Mouse (Mus musculus): Measurements from ENCODE around the gene Scaf1.
A peak's percentile ranks its signal among the peaks of the same experiment; 100 is the strongest.
"Not testable (repeated sequence)": the region's sequence is repeated elsewhere in the genome, so short reads cannot be mapped to it uniquely, and the experiment has no call there.

Scaf1 gene

DNA sequence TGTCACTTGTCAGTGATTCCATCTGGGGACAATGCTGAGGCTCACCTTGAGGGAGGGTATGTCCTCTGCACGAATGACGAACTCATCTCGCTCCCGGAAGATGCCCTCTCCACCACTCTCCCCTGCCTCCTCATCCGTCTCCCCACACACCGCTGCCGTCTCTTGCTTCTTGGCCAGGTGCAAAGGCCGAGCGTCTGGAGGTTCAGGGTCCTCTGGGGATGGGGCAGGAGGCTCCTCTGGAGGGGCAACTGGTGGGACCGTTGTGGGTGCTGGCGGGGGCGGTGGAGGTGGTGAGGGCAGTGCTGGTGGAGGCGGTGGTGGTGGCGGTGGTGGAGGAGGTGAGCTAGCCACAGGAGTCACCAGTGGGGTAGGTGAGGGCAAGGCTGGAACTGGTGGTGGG is 27.1 kb upstream of the Scaf1 start:
- DNase-seq, result no peak

DNA sequence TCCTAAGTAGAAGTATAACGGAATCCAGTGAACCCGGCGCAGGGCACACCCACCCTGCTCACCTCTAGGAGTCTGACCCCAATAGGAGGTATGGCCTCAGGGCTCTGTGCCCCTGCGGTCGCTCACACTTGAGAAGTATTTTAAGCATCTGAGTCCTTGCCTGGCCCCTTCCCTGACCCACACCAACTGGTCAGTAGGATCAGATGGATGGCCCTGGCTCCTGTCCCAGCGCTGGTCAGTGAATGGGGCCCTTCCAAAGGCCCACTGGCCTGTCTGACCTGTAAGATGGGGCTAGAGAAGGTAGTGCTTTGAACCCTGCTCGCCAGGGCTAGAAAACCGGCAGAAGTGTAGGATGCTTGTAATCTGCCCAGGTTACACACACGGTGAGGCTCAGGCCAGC is 24.7 kb upstream of the Scaf1 start:
- DNase-seq, result no peak

DNA sequence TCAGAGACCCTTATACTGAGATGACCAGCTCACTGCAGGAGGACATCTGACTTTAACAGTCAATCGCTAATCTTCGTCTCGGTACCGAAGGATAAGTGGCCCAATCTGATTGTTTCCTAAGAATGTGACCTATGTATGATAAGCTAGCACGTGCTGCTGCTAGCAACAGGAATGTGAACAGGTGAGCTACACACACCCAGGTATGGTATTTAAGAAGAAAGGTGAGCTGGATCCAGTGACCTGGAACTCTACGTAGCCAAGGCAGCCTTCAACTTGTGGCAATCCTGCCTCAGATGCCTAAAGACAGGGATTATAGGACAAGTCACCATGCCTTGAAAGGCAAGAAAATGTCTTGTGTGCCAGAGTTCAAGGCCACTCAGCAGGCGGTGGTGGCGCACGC is 22.2 kb upstream of the Scaf1 start:
- no peak for DNase-seq

DNA sequence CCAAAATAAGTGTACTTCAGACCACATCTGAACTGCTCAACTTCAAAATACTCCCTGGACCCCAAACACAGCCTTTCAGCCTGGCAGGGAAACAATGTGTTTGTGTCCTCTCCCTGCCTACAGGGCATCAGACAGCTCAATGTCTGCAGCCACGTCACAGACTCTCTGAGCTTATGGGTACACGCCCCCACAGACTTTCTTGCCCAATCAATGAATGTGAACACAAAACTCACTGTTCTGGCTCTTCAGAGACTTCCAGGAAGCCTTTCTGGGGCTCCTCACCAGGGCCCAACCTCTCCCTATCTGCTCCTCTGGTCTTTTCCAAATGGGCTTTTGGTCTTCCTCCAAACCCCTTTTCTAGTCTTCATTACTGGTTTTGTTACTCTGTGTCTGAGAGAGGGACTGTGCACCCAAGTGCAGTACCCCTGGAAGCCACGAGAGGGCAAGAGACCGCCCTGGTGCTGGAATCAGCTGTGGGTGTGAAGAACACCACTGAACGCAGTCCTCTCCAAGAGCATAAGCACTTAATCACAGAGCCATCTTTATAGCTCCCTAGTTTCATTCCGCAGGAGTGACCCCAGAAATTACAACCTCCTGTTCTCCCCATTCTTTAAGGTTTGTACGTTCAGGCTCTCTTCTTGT is 21.7 kb upstream of the Scaf1 start:
- peak; percentile 73 for DNase-seq

DNA sequence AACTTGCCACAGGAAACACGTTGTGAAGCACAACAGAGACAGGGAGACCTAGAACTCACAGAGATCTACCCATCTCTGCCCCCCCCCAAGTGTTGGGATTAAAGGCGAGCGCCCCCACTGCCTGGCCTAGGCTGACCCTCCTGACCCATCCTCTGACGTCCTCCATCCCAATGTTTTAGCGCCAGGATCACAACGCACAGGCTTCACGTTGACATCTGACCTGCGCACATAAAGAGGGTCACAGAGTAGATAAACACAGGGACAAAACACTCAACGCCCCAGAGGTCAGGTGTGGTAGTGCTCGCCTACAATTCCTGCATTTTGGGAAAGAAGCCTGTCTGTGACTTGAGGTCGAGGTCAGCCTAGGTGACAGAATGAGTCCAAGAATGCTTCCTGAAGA is 20.5 kb upstream of the Scaf1 start:
- no peak for DNase-seq

DNA sequence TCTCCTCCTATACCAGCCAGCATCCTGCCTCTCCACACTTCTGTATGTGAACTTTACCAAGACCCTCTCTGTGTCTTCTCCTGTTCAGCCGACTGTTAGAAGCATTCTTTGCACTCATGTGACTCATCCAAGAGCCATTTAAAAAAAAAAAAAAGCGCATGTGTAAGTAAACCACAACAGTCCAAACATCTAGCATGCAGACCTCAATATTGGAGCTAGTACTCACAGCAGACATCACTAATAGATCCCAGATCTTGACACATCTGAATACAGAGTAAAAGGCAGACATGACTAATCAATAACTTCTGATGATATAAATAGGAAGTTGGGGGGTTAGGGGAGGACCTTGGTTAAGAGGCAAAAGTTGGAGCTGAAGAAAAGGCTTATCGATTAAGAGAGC is 19.5 kb upstream of the Scaf1 start:
- no peak for DNase-seq

DNA sequence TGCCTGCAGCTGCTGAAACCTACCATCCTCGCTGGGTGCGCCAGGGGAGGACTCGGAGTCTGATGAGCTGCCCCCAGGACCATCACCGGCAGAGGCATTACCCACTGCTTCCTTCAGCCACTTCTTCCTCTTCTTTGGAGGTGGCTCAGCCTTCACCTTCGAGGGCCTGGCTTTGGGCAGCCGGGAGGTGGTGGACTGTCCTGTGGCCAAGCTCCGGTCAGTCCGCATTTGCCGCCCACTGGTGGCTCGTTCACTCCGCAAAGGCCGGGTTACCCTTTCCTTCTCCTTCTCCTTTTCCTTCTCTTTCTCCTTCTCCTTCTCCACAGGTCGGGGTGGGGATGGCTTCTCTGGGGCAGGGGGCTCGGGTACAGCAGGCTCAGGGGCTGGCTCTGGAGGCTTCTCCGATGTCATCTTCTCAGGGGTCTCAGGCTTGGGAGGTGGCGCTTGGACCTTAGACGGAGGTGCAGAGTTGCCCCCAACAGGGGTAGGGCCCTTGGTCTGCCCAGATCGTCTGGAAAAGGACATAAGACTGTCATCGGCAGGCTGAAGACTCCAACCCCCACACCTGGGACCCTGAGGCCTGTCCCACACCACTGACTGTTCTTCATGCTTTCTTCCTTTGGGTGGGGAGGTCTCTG is 17.7 kb upstream of the Scaf1 start:
- DNase-seq, result no peak

DNA sequence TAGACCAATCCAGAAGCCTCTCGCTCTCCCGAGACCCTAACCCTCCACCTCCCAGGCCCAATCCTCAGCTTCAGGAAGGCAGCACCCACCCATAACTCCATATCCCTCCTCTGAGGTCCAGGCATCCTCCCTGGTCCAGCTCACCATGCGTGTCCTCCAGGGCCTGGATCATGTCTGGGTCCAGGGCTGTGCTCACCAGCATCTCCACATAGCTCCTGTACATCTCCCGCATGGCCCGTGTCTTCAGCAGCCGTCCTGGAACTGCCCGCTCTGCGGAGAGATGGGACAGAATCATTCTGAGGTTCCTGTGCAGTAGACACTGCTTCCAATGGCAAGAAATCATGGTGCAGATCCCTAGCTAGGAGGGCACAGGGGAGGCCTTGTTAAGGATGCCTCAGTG is 14.7 kb upstream of the Scaf1 start:
- DNase-seq, result no peak

DNA sequence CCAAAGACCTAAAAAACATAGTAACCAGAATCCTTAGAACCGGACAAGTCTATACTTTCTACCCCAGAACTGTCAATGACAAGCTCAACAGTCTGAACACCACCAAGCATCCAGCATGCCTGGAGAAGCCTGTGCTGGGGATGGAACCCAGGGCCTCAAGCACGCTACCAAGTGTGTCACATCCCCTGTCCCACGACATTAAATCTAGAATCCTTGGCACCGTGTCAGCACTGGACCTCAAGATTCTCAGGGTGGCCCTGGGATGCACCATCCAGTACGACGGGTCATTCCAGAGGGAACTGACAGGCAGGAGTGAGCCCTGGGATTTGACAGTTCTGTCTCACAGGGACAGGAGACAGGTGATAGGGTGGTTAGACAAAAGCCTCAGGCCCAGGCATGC is 13.8 kb upstream of the Scaf1 start:
- no peak for DNase-seq

DNA sequence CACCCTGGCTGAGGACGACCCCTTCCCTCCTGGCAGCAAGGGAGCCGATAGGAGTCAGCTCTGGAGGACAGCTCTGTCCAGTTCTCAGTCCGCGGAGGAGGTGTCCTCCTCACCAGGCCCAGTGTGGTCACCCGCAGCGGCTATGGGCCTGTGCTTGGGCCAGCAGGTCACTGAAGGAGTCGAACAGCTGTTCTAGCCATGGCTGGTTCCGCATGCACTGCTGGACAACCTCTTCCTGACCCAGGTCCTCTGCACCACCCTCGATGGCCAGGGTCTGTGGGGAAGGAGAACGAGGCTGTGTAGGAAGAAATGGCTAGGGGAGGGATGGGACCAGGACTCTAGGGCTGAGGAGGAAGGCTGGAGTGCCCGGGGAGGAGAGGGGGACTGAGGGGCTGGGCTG is 12.2 kb upstream of the Scaf1 start:
- DNase-seq, result no peak

DNA sequence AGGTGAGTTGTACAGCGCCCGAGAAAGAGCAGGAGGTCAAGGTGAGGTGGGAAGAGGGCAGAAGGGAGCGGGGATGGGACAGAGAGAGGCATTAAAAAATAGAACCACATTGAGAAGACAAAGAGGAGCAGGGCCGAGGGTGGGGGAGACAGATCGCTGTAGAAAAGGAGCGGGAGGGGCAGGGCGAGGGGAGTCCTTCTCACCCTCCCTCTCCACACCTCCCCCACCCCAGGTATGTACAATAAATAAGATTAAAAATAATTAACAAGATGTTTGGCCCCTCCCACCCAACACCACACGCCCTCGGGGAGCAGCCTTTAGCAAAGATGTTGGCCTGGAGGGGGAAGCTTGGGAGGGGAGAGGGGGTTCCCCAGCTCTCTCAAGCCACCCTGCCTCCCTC is 11.6 kb upstream of the Scaf1 start:
- no peak for DNase-seq

DNA sequence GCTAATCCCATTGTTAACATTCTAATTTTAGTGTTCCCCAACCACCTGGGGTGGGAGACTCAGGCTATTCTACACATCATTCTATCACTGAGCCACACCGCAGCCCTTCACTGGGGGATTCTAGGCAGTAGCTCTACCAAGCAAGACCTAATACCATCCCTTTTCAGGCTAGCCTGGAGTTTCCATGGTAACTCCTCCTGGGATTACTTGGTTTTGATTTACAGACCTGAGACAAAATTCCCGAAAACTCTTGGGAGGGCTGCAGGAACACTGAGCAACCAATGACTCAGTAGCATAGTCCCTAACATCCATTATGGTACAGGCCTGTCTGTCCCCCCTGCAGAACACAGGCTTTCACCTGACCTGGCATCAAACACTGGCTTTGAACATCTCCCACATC is 10.1 kb upstream of the Scaf1 start:
- DNase-seq, result no peak

DNA sequence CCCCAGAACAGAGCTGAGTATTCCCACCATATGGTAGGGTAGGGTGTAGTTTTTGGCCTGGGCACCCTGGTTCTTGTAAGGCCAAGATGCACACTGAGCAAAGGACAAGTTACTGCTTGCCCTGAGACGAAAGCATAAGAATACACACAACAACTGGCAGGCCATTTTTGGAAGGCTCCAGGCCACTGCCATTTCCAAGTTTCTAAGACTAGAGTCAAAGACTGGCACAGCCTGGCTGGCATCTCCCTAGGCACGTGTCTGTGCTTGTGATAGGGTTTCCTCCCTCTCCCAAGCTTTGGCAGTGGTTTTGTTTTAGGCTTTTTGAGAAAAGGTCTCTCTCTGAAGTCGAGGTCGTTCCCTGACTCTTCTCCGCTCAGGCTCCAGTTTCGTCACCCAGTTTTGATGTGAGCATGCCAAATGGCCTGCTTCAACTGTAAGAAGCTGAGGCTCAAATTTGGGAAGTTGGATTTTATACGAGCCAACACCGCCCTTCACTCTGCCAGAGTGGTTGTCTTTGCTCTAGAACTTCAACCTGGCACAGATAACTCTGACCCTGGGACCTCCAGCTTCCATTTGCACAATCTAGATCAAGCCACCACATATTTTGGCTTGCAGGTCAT is 9.5 kb upstream of the Scaf1 start:
- DNase-seq, result no peak

DNA sequence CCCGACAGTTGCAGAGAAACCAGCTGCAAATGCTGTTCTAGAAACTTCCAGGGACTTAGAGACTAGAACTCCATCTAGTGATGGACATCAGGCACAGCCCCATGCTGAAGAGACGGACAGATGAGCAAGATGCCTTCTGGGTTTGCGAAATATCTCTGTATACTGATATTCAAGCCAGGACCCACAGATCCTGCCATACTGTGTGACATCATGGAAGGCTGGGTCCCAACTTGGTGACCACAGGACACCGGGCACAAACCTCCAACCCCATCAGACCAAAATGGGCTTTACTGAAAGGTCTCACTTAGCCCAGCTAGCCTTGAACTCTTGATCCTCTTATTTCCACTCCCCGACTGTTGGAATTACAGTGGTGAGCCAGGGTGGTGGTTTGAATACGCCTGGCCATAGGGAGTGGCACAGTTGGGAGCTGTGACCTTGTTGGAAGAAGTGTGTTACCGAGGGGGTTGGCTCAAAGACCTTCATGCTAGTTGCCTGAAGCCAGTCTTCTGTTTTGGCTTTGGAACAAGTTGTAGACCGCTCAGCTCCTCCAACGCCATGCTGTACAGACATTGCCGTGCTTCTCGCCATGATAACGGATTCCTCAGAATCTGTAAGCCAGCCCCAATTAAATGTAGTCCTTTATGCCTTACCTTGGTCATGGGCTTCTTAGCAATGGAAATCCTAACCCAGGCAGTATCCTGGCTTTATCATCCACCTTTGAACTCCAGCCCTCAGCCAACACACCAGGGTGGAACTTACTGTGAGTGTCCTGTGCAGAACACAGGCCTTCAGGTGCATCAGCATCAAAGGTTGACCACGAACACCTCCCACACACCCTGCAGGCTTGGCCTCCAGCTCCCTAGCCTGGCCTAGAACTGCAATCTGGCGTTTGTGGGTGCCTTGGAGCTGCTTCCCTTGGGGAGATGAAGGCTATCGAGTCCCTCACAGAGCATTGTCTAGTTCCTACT is 8.4 kb upstream of the Scaf1 start:
- no peak for DNase-seq

DNA sequence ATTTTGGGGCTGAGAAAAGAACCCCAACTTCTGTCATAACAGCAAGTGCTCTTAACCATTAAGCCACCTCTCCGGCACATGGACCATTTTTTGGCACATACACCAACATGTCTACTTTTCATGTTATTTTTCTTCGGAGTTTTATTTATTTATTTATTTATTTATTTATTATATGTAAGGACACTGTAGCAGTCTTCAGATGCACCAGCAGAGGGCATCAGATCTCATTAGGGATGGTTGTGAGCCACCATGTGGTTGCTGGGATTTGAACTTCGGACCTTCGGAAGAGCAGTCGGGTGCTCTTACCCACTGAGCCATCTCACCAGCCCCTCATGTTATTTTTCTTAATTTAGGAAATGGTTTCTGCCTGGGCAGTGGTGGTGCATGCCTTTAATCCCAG is 7.5 kb upstream of the Scaf1 start:
- not testable (repeated sequence) for DNase-seq

DNA sequence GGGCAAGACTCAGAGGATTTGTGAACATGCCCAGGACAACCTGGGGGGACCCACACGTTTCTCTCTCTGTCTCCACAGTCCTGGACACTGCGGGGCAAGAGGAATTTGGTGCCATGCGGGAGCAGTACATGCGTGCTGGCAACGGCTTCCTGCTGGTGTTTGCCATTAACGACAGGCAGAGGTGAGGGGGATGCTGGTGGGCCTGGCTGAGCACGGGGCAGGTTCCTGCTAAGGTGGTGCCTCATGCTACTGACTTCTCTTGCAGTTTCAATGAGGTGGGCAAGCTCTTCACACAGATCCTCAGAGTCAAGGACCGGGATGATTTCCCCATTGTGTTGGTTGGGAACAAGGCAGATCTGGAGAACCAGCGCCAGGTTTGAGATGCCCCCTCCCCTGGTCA is 4.1 kb upstream of the Scaf1 start:
- no peak for DNase-seq

DNA sequence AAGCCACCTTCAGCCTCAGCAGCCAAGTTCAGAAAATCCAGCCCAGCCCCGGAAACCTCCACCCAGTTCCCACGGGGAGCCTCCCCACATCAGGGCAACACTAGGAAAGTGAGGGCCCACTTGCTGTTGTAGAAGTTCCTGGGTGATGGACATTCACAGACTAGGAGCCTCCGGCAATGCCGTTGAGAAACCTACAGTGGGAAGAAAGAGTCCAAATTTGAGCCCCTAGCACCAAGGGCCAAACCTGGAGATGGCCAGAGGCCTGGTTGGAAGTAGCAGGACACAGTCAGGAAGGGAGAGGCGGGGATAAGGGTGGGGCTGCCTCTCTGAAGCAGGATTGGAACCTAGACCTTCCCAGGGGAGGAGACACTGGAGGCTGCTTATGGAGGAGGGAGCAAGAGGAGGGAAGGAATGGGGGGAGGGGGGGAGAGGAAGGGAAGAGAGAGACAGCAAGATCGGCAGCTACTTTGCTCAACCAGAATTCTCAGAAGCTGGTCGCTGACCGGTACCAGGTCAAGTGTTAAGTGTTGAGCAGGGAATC is 2.9 kb upstream of the Scaf1 start:
- peak; percentile 72 for DNase-seq

DNA sequence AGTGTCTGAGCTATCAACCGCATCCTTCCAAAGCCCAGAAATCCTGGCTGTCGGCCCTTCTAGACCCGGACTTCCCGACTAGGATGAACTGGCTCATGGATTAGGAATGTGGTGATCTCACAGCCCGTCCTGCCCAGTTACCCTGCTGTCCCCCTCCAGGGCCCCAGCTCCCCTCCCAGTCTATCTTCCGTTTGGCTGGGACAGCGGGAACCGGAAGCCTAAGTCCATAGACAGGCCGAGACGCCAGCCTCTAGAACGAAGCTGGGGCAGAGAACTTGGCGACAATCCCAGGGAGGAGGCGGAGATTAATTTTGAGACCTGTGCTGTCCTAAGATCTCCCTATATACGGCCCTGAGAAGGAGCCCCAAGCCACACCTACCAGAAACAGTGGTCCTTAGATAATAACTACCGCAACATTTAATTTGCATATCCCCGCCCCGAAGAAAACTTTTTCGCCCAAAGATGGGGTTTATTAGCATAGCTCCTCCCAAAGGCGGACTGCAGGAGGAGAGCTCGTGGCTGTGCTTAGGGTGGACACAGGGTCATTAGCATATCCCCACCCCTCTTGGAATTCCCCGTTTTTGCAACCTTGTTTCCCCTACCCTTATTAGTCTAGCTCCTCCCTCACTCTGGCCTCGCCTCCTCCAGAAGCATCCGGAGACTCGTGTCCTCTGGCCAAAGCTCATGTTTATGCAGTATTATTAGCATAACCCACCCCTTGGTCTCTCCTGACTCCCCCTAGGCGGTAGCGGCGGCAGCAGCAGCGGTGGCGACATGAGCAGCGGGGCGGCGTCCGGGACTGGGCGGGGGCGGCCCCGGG is 1.3 kb upstream of the Scaf1 start, which contains the start of gene Rras:
Gene Rras, plus strand, starts transcription at position 720 of the 820 bp plus-strand sequence.
- DNase-seq, result peak; percentile 99

DNA sequence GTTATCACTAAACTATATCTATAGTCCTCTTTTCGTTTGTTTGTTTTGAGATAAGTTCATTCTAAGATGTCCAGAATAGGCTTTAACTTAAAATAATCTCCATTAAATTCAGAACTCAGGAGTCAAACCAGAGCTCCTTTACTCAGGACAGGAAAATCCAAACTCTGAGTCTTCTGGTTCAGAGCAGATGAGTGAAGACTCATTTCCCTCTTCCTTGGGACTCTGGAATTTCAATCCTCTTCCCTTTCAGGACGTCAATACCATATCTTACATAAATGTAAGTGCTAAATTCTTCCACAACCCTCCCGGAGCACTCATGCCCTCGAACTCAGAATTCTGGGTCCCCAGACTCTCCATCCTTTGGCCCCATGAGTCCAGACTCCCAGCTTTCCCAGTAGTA is 598 bp upstream of the Scaf1 start:
- no peak for DNase-seq

DNA sequence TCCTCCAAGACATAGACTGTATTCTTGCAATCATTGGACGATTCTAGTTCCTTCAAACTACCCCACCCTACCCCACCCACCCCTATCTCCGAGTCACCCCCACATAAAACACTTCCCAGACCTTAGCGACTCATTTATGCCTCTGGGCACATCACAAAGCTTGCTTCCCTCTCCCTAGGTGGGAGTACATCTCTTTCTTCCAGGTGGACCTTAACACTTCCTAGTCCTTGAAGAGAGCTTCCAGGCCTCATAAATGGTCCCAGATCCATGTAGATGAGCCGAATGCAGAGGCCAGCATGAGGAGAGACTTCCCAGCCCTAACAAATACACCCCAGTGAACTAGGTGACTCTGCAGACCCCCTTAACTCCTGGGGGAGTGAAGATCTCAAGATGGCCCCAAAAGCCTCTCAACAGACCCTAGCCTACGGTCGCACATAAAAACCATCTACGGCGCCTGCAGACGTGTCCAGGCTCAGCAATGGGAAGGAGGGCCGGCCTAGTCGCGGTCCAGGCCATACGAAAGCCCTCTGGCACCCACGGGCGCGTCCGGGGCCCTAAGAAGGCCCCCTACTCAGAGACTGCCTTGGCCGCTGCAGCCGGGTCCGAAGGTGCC is 713 bp downstream of the Scaf1 start:
- DNase-seq, result no peak

DNA sequence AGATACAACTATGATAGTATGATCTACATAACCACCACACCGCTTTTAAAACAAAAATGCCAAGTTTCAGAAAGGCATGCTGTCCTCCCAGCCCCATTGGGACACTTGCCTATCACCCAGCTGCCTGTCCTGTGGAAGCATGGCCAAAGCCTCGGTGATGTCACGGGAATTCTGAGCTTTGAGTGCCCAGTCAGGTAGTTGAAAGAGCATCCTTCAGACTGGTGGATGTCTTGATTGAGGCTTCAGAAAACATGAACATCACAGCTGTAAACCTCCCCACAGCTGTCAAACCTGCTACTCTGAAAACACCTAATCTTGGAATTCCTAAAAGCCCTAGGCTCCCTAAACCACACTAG is 2.1 kb downstream of the Scaf1 start:
- no peak for DNase-seq

All from kidney, adult 9 months (tissue).